Mouse (Mus musculus): ENCODE measurements around the gene Fads3. TPM values are rescaled to one million over a fixed set of nuclear protein-coding genes. Genes with fewer than 3 reads are reported as not detected.

Gene Fads3
- polyA plus RNA-seq, 1 experiment from 2014 or later = 5.8 TPM

DNA sequence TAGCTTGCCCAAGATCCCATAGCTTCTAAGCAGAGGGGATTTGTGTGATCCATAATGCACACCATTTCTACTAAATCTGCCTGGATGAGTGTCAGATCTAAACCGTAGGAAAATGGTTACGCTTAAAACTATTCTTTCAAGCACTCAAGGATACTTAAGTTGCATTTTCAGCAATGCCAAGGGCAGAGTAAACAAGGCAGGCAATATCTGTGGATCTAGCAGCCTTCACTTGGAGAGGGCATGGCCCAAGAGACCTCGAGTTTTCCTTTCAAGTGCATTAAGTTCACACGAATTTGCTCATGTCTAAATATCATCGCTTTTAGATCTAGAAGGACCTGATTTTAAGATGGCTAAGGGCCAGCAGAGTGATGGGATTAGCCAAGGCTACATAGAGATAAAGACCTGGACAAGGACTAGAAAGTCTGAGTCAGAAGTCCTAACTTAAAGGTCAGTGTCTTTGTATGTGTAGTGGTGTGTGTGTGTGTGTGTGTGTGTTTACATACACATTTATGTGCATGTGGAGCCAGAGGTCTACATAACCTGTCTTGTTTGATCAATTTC lies 65.8 kb downstream of the Fads3 start:
- no peak overlapping the region for H3K4me2 ChIP-seq
- no peaks in the 10 kb centered on the region for H3K36me3 ChIP-seq (ENCODE audit: poor library complexity, severe bottlenecking)
- H3K9ac ChIP-seq = no peak overlapping the region
- peaks cover 8% of the 10 kb centered on the region for H3K4me1 ChIP-seq
- H3K27me3 ChIP-seq = no peaks in the 10 kb centered on the region
- no peak overlapping the region for H3K4me3 ChIP-seq
- 87% methylated on average over 5 of the region's 5 CpGs for WGBS
- no peak overlapping the region for H3K27ac ChIP-seq
- H3K9me3 ChIP-seq (replicated peaks) = no peaks in the 10 kb centered on the region
- no peak for ATAC-seq

DNA sequence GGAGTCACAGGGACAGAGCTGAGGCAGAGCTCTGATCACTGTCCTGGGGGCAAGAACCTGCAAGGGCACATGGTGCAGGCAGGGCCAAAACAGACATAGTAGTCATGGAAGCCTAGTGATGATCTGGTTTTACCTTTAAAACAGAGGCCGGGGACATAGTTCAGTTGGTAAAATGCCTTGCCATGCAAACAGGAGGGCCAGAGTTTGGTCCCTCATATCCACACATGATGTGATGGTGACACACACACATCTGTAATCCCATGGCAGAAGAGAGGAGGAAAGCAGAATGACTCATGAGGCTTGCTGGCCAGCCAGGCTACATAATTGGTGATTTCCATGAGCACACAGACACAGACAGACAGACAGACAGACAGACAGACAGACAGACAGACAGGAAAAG lies 66.8 kb downstream of the Fads3 start:
- Histone ChIP-seq H3K9me3 (replicated peaks) (no peaks in the 10 kb centered on the region), H3K4me1 (no peaks in the 10 kb centered on the region), H3K4me2 (no peak overlapping the region), H3K4me3 (no peak overlapping the region), H3K27me3 (no peaks in the 10 kb centered on the region), H3K27ac (no peak overlapping the region), H3K36me3 (ENCODE audit: poor library complexity, severe bottlenecking) (no peaks in the 10 kb centered on the region), H3K9ac (no peak overlapping the region)
- no peak for ATAC-seq
- 86% methylated on average over 1 of the region's 1 CpGs for WGBS

- H3K36me3 ChIP-seq (ENCODE audit: poor library complexity, severe bottlenecking) = no peaks in the 10 kb centered on the region
- H3K27ac ChIP-seq = no peak overlapping the region
- no peak overlapping the region for H3K4me3 ChIP-seq
- no peak overlapping the region for H3K4me2 ChIP-seq
- ATAC-seq = no peak
- 92% methylated on average over 2 of the region's 2 CpGs for WGBS
- H3K9me3 ChIP-seq (replicated peaks) = no peaks in the 10 kb centered on the region
- no peaks in the 10 kb centered on the region for H3K27me3 ChIP-seq
- no peak overlapping the region for H3K9ac ChIP-seq
- H3K4me1 ChIP-seq = no peaks in the 10 kb centered on the region
Observed at GRCm38 (mm10) chr19:10108666-10109065, 67.3 kb downstream of the Fads3 start.

Other genes with a start within 250 kb of the Fads3 start
- not detected in 2 replicates for gene Scgb2a2, start 194.0 kb upstream of the Fads3 start, polyA plus RNA-seq (2015; fragmentation: Nextera tagmentation; extraction: Ambion mirVana)
- gene Incenp, start 142.0 kb upstream of the Fads3 start, polyA plus RNA-seq (2015; fragmentation: Nextera tagmentation; extraction: Ambion mirVana) = 86.6 and 105 TPM in 2 replicates
- gene Fth1, start 61.0 kb upstream of the Fads3 start, polyA plus RNA-seq (2015; fragmentation: Nextera tagmentation; extraction: Ambion mirVana) = 1,364 and 1,444 TPM in 2 replicates
- 0.76 and 1.2 TPM in 2 replicates for gene Best1, start 39.9 kb upstream of the Fads3 start, polyA plus RNA-seq (2015; fragmentation: Nextera tagmentation; extraction: Ambion mirVana)
- 14.4 and 15.2 TPM in 2 replicates for gene Rab3il1, start 39.9 kb upstream of the Fads3 start, polyA plus RNA-seq (2015; fragmentation: Nextera tagmentation; extraction: Ambion mirVana)
- 134 and 154 TPM in 2 replicates for gene Fads2, start 60.2 kb downstream of the Fads3 start, polyA plus RNA-seq (2015; fragmentation: Nextera tagmentation; extraction: Ambion mirVana)
- 148 and 172 TPM in 2 replicates for gene Fads1, start 141.3 kb downstream of the Fads3 start, polyA plus RNA-seq (2015; fragmentation: Nextera tagmentation; extraction: Ambion mirVana)
- 408 and 447 TPM in 2 replicates for gene Tmem258, start 162.4 kb downstream of the Fads3 start, polyA plus RNA-seq (2015; fragmentation: Nextera tagmentation; extraction: Ambion mirVana)
- gene Fen1, start 162.6 kb downstream of the Fads3 start, polyA plus RNA-seq (2015; fragmentation: Nextera tagmentation; extraction: Ambion mirVana) = 98.8 and 104 TPM in 2 replicates
- gene Myrf, start 199.2 kb downstream of the Fads3 start, polyA plus RNA-seq (2015; fragmentation: Nextera tagmentation; extraction: Ambion mirVana) = 0.22 and 0.31 TPM in 2 replicates